8 mouse cellular contexts compared by ENCODE assay signal in the genomic region with DNA sequence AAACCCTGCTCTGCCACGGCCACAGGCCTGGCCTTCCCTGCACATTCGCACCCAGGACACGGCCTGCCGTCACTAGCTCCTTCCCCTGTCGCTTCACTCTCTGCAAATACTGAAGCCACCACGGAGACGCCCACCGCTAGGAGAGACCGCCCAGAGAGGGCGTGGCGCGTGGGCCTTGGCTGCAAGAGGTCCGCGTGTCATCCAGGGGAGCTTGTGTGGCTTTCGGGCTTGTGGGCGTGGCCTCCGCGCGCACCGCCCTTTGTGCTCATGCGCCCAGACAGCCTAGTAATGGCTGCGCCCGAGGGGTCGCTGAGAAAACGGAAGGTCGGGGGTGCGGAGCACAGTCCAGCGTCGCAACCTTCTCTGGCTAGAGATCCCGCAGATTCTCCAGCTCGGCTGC. TPM values are rescaled to one million over a fixed set of nuclear protein-coding genes. Genes with fewer than 3 reads are reported as not detected.
DNase-seq lines count a peak whose midpoint lies in the region; ATAC-seq and TF ChIP-seq lines count a peak whose summit lies in the region.

Gene Lmf1 (plus strand): TSS at position 166 of the 400 bp plus-strand sequence.

- peaks cover 35% of the 10 kb centered on the region for H3K27me3 ChIP-seq in CH12.LX (replicated peaks)
- no peaks in the 10 kb centered on the region for H3K27me3 ChIP-seq in forebrain, embryonic 11.5 days (ENCODE audit: control insufficient read depth, insufficient read depth, low read length)
- H3K27me3 ChIP-seq in heart, embryonic 16.5 days (ENCODE audit: control insufficient read depth, insufficient read depth, low read length), result no peaks in the 10 kb centered on the region
- H3K27me3 ChIP-seq in liver, embryonic 16.5 days (ENCODE audit: control insufficient read depth, insufficient read depth, low read depth, low read length), result peaks cover under 1% of the 10 kb centered on the region
- H3K27me3 ChIP-seq in neural tube, embryonic 13.5 days, result no peaks in the 10 kb centered on the region
- no peaks in the 10 kb centered on the region for H3K27me3 ChIP-seq in testis, adult 2 months (ENCODE audit: control insufficient read depth, insufficient read depth, low read length)

- H3K9ac ChIP-seq in CH12.LX (ENCODE audit: insufficient read depth, low read depth), result peak within 1 kb of the TSS; percentile 78
- peak within 1 kb of the TSS; percentile 86 for H3K9ac ChIP-seq in forebrain, embryonic 11.5 days (ENCODE audit: low read length)
- H3K9ac ChIP-seq in heart, embryonic 16.5 days (ENCODE audit: low read length), result peak within 1 kb of the TSS; percentile 88
- H3K9ac ChIP-seq in liver, embryonic 16.5 days (ENCODE audit: low read depth, low read length), result peak within 1 kb of the TSS; percentile 81
- peak within 1 kb of the TSS; percentile 90 for H3K9ac ChIP-seq in neural tube, embryonic 13.5 days

- TF ChIP-seq EP300 in CH12.LX (IDR thresholded peaks at IDR 0.05; ENCODE audit: low read length), result no peak

- H3K4me2 ChIP-seq in CH12.LX (ENCODE audit: insufficient read depth, low read depth, poor library complexity, severe bottlenecking), result peak within 1 kb of the TSS; percentile 89
- peak within 1 kb of the TSS; percentile 84 for H3K4me2 ChIP-seq in forebrain, embryonic 11.5 days (ENCODE audit: low read depth, low read length, severe bottlenecking)
- H3K4me2 ChIP-seq in heart, embryonic 16.5 days (ENCODE audit: low read depth, low read length), result peak within 1 kb of the TSS; percentile 94
- peak within 1 kb of the TSS; percentile 94 for H3K4me2 ChIP-seq in liver, embryonic 16.5 days (ENCODE audit: low read depth, low read length)
- H3K4me2 ChIP-seq in neural tube, embryonic 13.5 days, result peak within 1 kb of the TSS; percentile 69

- peak; percentile 95 for ATAC-seq in forebrain, embryonic 11.5 days (replicated peaks; ENCODE audit: low FRiP score)
- ATAC-seq in heart, embryonic 16.5 days (replicated peaks; ENCODE audit: extremely low read depth, insufficient read depth, low FRiP score), result peak; percentile 93
- ATAC-seq in liver, embryonic 16.5 days (ENCODE audit: low read depth), result peak; percentile 97
- peak; percentile 94 for ATAC-seq in neural tube, embryonic 13.5 days (ENCODE audit: low read depth)

- WGBS in forebrain, embryonic 11.5 days, result under 1% methylated on average over 31 of the region's 31 CpGs
- under 1% methylated on average over 31 of the region's 31 CpGs for WGBS in heart, embryonic 16.5 days
- WGBS in liver, embryonic 16.5 days (ENCODE audit: insufficient replicate concordance), result under 1% methylated on average over 31 of the region's 31 CpGs
- WGBS in neural tube, embryonic 13.5 days, result 0% methylated on average over 31 of the region's 31 CpGs

- in situ Hi-C loops in CH12.LX (cut with MboI; ENCODE audit: low pct_ligation_motif_present, low pct_unique_long_range_greater_than_20kb, low sequenced_read_pairs), result no loop called here

- no peak within 1 kb of the TSS for H3K27ac ChIP-seq in CH12.LX (ENCODE audit: insufficient read depth, low read depth)
- no peak within 1 kb of the TSS for H3K27ac ChIP-seq in forebrain, embryonic 11.5 days (ENCODE audit: low read depth, low read length)
- peak within 1 kb of the TSS; percentile 83 for H3K27ac ChIP-seq in heart, embryonic 16.5 days (ENCODE audit: low read length)
- peak within 1 kb of the TSS; percentile 50; the same call in 1 of the 2 replicates for H3K27ac ChIP-seq in liver, embryonic 16.5 days (ENCODE audit: low read length)
- H3K27ac ChIP-seq in neural tube, embryonic 13.5 days (replicated peaks), result peak within 1 kb of the TSS; percentile 81
- H3K27ac ChIP-seq in testis, adult 2 months (ENCODE audit: control insufficient read depth, insufficient read depth, low read depth, low read length), result peak within 1 kb of the TSS; percentile 50; the same call in 1 of the 2 replicates

- dilution Hi-C loops in CH12.LX (cut with MboI; ENCODE audit: extremely low pct_ligation_motif_present, extremely low pct_unique_long_range_greater_than_20kb, low sequenced_read_pairs), result no loop called here

- TF ChIP-seq RAD21 in CH12.LX (IDR thresholded peaks at IDR 0.05; ENCODE audit: low read depth, low read length), result no peak

- no peak for TF ChIP-seq CTCF in CH12.LX (conservative IDR thresholded peaks at IDR 0.05 in 1 of 2, IDR thresholded peaks at IDR 0.05 in 1 of 2; ENCODE audit: low read depth in 2 of 2, low read length in 2 of 2)
- no peak for TF ChIP-seq CTCF in testis, adult 2 months (IDR thresholded peaks at IDR 0.05; ENCODE audit: control insufficient read depth, insufficient read depth, insufficient replicate concordance, low read depth, low read length)

- peak; percentile 93 for TF ChIP-seq POLR2A in CH12.LX (IDR thresholded peaks at IDR 0.05; ENCODE audit: low read depth, low read length)
- peak; percentile 77 for TF ChIP-seq POLR2A in testis, adult 2 months (IDR thresholded peaks at IDR 0.05; ENCODE audit: control insufficient read depth, low read depth, low read length)

- peak within 1 kb of the TSS; percentile 68 to 92 (median 83) for H3K4me3 ChIP-seq in CH12.LX (replicated peaks in 1 of 3; ENCODE audit: low read depth in 2 of 3, low read length in 2 of 3, poor library complexity in 1 of 3)
- peak within 1 kb of the TSS; percentile 76 for H3K4me3 ChIP-seq in forebrain, embryonic 11.5 days (ENCODE audit: low read depth, low read length)
- peak within 1 kb of the TSS; percentile 78 for H3K4me3 ChIP-seq in heart, embryonic 16.5 days (ENCODE audit: low read length)
- peak within 1 kb of the TSS; percentile 81 for H3K4me3 ChIP-seq in liver, embryonic 16.5 days (ENCODE audit: low read depth, low read length)
- peak within 1 kb of the TSS; percentile 75 for H3K4me3 ChIP-seq in neural tube, embryonic 13.5 days
- H3K4me3 ChIP-seq in testis, adult 2 months (ENCODE audit: control insufficient read depth, low read depth, low read length), result peak within 1 kb of the TSS; percentile 91

- H3K79me2 ChIP-seq in CH12.LX (replicated peaks; ENCODE audit: control insufficient read depth, extremely low read depth, insufficient read depth, poor library complexity, severe bottlenecking), result no peaks in the 10 kb centered on the region

- H3K9me3 ChIP-seq in CH12.LX (replicated peaks; ENCODE audit: low read length), result no peaks in the 10 kb centered on the region
- H3K9me3 ChIP-seq in forebrain, embryonic 11.5 days (ENCODE audit: control insufficient read depth, low read length), result no peaks in the 10 kb centered on the region
- no peaks in the 10 kb centered on the region for H3K9me3 ChIP-seq in heart, embryonic 16.5 days (replicated peaks; ENCODE audit: control insufficient read depth, low read length)
- H3K9me3 ChIP-seq in liver, embryonic 16.5 days (replicated peaks; ENCODE audit: control insufficient read depth, low read length), result no peaks in the 10 kb centered on the region
- no peaks in the 10 kb centered on the region for H3K9me3 ChIP-seq in neural tube, embryonic 13.5 days

- H3K4me1 ChIP-seq in CH12.LX (ENCODE audit: control insufficient read depth in 1 of 2, insufficient read depth in 2 of 2), result peaks cover 9 to 44% of the 10 kb centered on the region in 2 experiments; a peak in 3 of 4 replicates
- H3K4me1 ChIP-seq in forebrain, embryonic 11.5 days (replicated peaks; ENCODE audit: control insufficient read depth, insufficient read depth, low read length), result peaks cover 11% of the 10 kb centered on the region
- H3K4me1 ChIP-seq in heart, embryonic 16.5 days (ENCODE audit: control insufficient read depth, insufficient read depth, low read length), result peaks cover 38% of the 10 kb centered on the region
- H3K4me1 ChIP-seq in liver, embryonic 16.5 days (ENCODE audit: control insufficient read depth, low read depth, low read length), result peaks cover 16% of the 10 kb centered on the region
- H3K4me1 ChIP-seq in neural tube, embryonic 13.5 days (replicated peaks), result peaks cover 39% of the 10 kb centered on the region
- peaks cover 6% of the 10 kb centered on the region for H3K4me1 ChIP-seq in testis, adult 2 months (ENCODE audit: control insufficient read depth, insufficient read depth, low read length)

- H3K36me3 ChIP-seq in CH12.LX (replicated peaks in 1 of 2; ENCODE audit: control insufficient read depth in 1 of 2, insufficient read depth in 1 of 2, low read length in 1 of 2), result peaks cover 2 to 15% of the 10 kb centered on the region in 2 experiments
- H3K36me3 ChIP-seq in forebrain, embryonic 11.5 days (ENCODE audit: control insufficient read depth, insufficient read depth, low read length), result no peaks in the 10 kb centered on the region
- no peaks in the 10 kb centered on the region for H3K36me3 ChIP-seq in heart, embryonic 16.5 days (ENCODE audit: control insufficient read depth, insufficient read depth)
- no peaks in the 10 kb centered on the region for H3K36me3 ChIP-seq in liver, embryonic 16.5 days (ENCODE audit: control insufficient read depth, insufficient read depth)
- no peaks in the 10 kb centered on the region for H3K36me3 ChIP-seq in neural tube, embryonic 13.5 days
- H3K36me3 ChIP-seq in testis, adult 2 months (ENCODE audit: control insufficient read depth, insufficient read depth, low read length), result no peaks in the 10 kb centered on the region

- DNase-seq in CH12.LX (ENCODE audit: extremely low read depth), result peak; percentile 96
- peak; percentile 95 for DNase-seq in c-Kit-positive CD71-positive TER-119-negative erythroid progenitor cells, embryonic 14.5 days (ENCODE audit: low read depth)
- DNase-seq in forebrain, embryonic 11.5 days (ENCODE audit: low spot score), result peak; percentile 97
- DNase-seq in kidney, postnatal 4 days, result peak; percentile 98 to 99

TF ChIP-seq in CH12.LX, 34 proteins besides CTCF, POLR2A, EP300 and RAD21 (continues in another document):
- TF ChIP-seq ELF1 (IDR thresholded peaks at IDR 0.05; ENCODE audit: low read depth, low read length) (peak; percentile 41; the same call in 1 of the 2 replicates), TCF12 (IDR thresholded peaks at IDR 0.05; ENCODE audit: low read depth, low read length) (peak; percentile 91), USF1 (IDR thresholded peaks at IDR 0.05; ENCODE audit: low read depth, low read length) (no peak), E2F4 (IDR thresholded peaks at IDR 0.05; ENCODE audit: insufficient replicate concordance, low read depth, low read length) (no peak), JUN (IDR thresholded peaks at IDR 0.05; ENCODE audit: insufficient read depth, low read depth, low read length) (no peak), MYC (IDR thresholded peaks at IDR 0.05; ENCODE audit: low read depth, low read length) (peak; percentile 50; the same call in 1 of the 2 replicates), ZKSCAN1 (IDR thresholded peaks at IDR 0.05; ENCODE audit: borderline replicate concordance, low read depth, low read length) (no peak)

RNA-seq across cellular contexts. Expression of gene Lmf1, which starts in this region (rescaled TPM):
- total RNA-seq in CH12.LX (2012; rRNA removed), result 17.3 and 26.9 TPM in 2 replicates
- total RNA-seq in CH12.LX (2014; rRNA removed), result 11.2 and 13.3 TPM in 2 replicates
- 12.1 and 15.2 TPM in 2 replicates for polyA plus RNA-seq in CH12.LX (2012; ENCODE audit: insufficient read length, low read depth)
- 18.3 and 20.7 TPM in 2 replicates for polyA plus RNA-seq in forebrain, embryonic 11.5 days (2014; fragmentation: Nextera tagmentation; extraction: Ambion mirVana)
- polyA plus RNA-seq in heart, embryonic 16.5 days (2015; fragmentation: Nextera tagmentation; extraction: Ambion mirVana), result 36.9 and 39.8 TPM in 2 replicates
- 11.4 and 13.4 TPM in 2 replicates for polyA plus RNA-seq in liver, embryonic 16.5 days (2015; fragmentation: Nextera tagmentation; extraction: Ambion mirVana)
- polyA plus RNA-seq in neural tube, embryonic 13.5 days (2015; fragmentation: Nextera tagmentation; extraction: Ambion mirVana), result 24.9 and 26.2 TPM in 2 replicates
- polyA plus RNA-seq in testis, adult 2 months (2012; rRNA removed), result 87.6 and 93.5 TPM in 2 replicates

Comparison
In these comparisons a context has a peak if more than half of its experiments do, and no peak if none do; other contexts are left out.
1. H3K27ac ChIP-seq: peak in heart, embryonic 16.5 days (single experiment), liver, embryonic 16.5 days (single experiment), neural tube, embryonic 13.5 days (single experiment) and testis, adult 2 months (single experiment); none in CH12.LX (single experiment) and forebrain, embryonic 11.5 days (single experiment).
2. Peak in every context shown above with its lines, with median percentiles within 50 percentile points of each other: DNase-seq, H3K4me2 ChIP-seq, H3K4me3 ChIP-seq, H3K9ac ChIP-seq and ATAC-seq.